Mouse (Mus musculus): ENCODE data around the gene Mvd. TPM values are rescaled to one million over a fixed set of nuclear protein-coding genes. Genes with fewer than 3 reads are reported as not detected.
A peak's percentile ranks its signal among the peaks of the same experiment; 100 is the strongest.

Gene Mvd
- polyA plus RNA-seq, 1 experiment from 2014 or later = 38.3 TPM

- Histone ChIP-seq H3K36me3 (ENCODE audit: control insufficient read depth, insufficient read depth, low read length) (peaks cover 4% of the 10 kb centered on the region), H3K4me3 (ENCODE audit: low read depth, low read length) (peak within 1 kb of the TSS; percentile 30), H3K9ac (replicated peaks; ENCODE audit: low read depth, low read length) (no peak within 1 kb of the TSS), H3K4me2 (replicated peaks; ENCODE audit: low read depth, low read length) (peak within 1 kb of the TSS; percentile 57), H3K27ac (ENCODE audit: low read length) (no peak within 1 kb of the TSS), H3K27me3 (ENCODE audit: control insufficient read depth, insufficient read depth, low read length) (peaks cover 17% of the 10 kb centered on the region), H3K4me1 (ENCODE audit: control insufficient read depth, insufficient read depth, low read length) (peaks cover 10% of the 10 kb centered on the region; the same call in 1 of the 2 replicates), H3K9me3 (ENCODE audit: control insufficient read depth, low read depth, low read length) (no peaks in the 10 kb centered on the region)
- peak; percentile 90 for ATAC-seq (ENCODE audit: insufficient number of reproducible peaks, insufficient read depth, low FRiP score, low read depth)
- 2% methylated on average over 56 of the region's 56 CpGs for WGBS
Observed at GRCm38 (mm10) chr8:122460524-122461472, 17.6 kb upstream of the Mvd start, which contains the start of gene Snai3. TSS of gene Snai3 (minus strand) at chr8:122460733.

GRCm38 (mm10) chr8:122459990-122460389, 16.8 kb upstream of the Mvd start:
- 26% methylated on average over 7 of the region's 7 CpGs for WGBS
- Histone ChIP-seq H3K36me3 (ENCODE audit: control insufficient read depth, insufficient read depth, low read length) (no peaks in the 10 kb centered on the region), H3K9me3 (ENCODE audit: control insufficient read depth, low read depth, low read length) (no peaks in the 10 kb centered on the region), H3K4me3 (ENCODE audit: low read depth, low read length) (peak overlapping the region; percentile 30; the same call in 1 of the 2 replicates), H3K4me1 (ENCODE audit: control insufficient read depth, insufficient read depth, low read length) (peaks cover 10% of the 10 kb centered on the region; the same call in 1 of the 2 replicates), H3K27ac (ENCODE audit: low read length) (no peak overlapping the region), H3K9ac (replicated peaks; ENCODE audit: low read depth, low read length) (no peak overlapping the region), H3K27me3 (ENCODE audit: control insufficient read depth, insufficient read depth, low read length) (peaks cover 17% of the 10 kb centered on the region), H3K4me2 (replicated peaks; ENCODE audit: low read depth, low read length) (peak overlapping the region; percentile 57)
- ATAC-seq (ENCODE audit: insufficient number of reproducible peaks, insufficient read depth, low FRiP score, low read depth) = no peak

GRCm38 (mm10) chr8:122459218-122459900, 16.1 kb upstream of the Mvd start:
- Histone ChIP-seq H3K36me3 (ENCODE audit: control insufficient read depth, insufficient read depth, low read length) (no peaks in the 10 kb centered on the region), H3K9ac (replicated peaks; ENCODE audit: low read depth, low read length) (no peak overlapping the region), H3K9me3 (ENCODE audit: control insufficient read depth, low read depth, low read length) (no peaks in the 10 kb centered on the region), H3K4me1 (ENCODE audit: control insufficient read depth, insufficient read depth, low read length) (peaks cover 10% of the 10 kb centered on the region; the same call in 1 of the 2 replicates), H3K4me3 (ENCODE audit: low read depth, low read length) (no peak overlapping the region), H3K27ac (ENCODE audit: low read length) (no peak overlapping the region), H3K27me3 (ENCODE audit: control insufficient read depth, insufficient read depth, low read length) (peaks cover 17% of the 10 kb centered on the region), H3K4me2 (replicated peaks; ENCODE audit: low read depth, low read length) (no peak overlapping the region)
- ATAC-seq (ENCODE audit: insufficient number of reproducible peaks, insufficient read depth, low FRiP score, low read depth) = no peak
- 51% methylated on average over 6 of the region's 6 CpGs for WGBS

GRCm38 (mm10) chr8:122457171-122457570, 13.9 kb upstream of the Mvd start:
- H3K4me1 ChIP-seq (ENCODE audit: control insufficient read depth, insufficient read depth, low read length) = peaks cover 10% of the 10 kb centered on the region; the same call in 1 of the 2 replicates
- H3K4me2 ChIP-seq (replicated peaks; ENCODE audit: low read depth, low read length) = no peak overlapping the region
- WGBS = 75% methylated on average over 11 of the region's 11 CpGs
- no peaks in the 10 kb centered on the region for H3K9me3 ChIP-seq (ENCODE audit: control insufficient read depth, low read depth, low read length)
- no peaks in the 10 kb centered on the region for H3K36me3 ChIP-seq (ENCODE audit: control insufficient read depth, insufficient read depth, low read length)
- H3K9ac ChIP-seq (replicated peaks; ENCODE audit: low read depth, low read length) = no peak overlapping the region
- no peak for ATAC-seq (ENCODE audit: insufficient number of reproducible peaks, insufficient read depth, low FRiP score, low read depth)
- peaks cover 17% of the 10 kb centered on the region for H3K27me3 ChIP-seq (ENCODE audit: control insufficient read depth, insufficient read depth, low read length)
- no peak overlapping the region for H3K4me3 ChIP-seq (ENCODE audit: low read depth, low read length)
- no peak overlapping the region for H3K27ac ChIP-seq (ENCODE audit: low read length)

- WGBS = 89% methylated on average over 6 of the region's 6 CpGs
- no peak for ATAC-seq (ENCODE audit: insufficient number of reproducible peaks, insufficient read depth, low FRiP score, low read depth)
Observed at GRCm38 (mm10) chr8:122454409-122454808, 11.2 kb upstream of the Mvd start.

GRCm38 (mm10) chr8:122452154-122452553, 8.9 kb upstream of the Mvd start:
- no peak for ATAC-seq (ENCODE audit: insufficient number of reproducible peaks, insufficient read depth, low FRiP score, low read depth)
- Histone ChIP-seq H3K9ac (replicated peaks; ENCODE audit: low read depth, low read length) (no peak overlapping the region), H3K36me3 (ENCODE audit: control insufficient read depth, insufficient read depth, low read length) (no peaks in the 10 kb centered on the region), H3K4me1 (ENCODE audit: control insufficient read depth, insufficient read depth, low read length) (no peaks in the 10 kb centered on the region), H3K4me2 (replicated peaks; ENCODE audit: low read depth, low read length) (no peak overlapping the region), H3K27ac (ENCODE audit: low read length) (no peak overlapping the region), H3K4me3 (ENCODE audit: low read depth, low read length) (no peak overlapping the region), H3K27me3 (ENCODE audit: control insufficient read depth, insufficient read depth, low read length) (no peaks in the 10 kb centered on the region), H3K9me3 (ENCODE audit: control insufficient read depth, low read depth, low read length) (no peaks in the 10 kb centered on the region)
- 73% methylated on average over 10 of the region's 10 CpGs for WGBS

More at GRCm38 (mm10) chr8:122454409-122454808, 11.2 kb upstream of the Mvd start:
- Histone ChIP-seq H3K27ac (ENCODE audit: low read length) (no peak overlapping the region), H3K27me3 (ENCODE audit: control insufficient read depth, insufficient read depth, low read length) (peaks cover 1% of the 10 kb centered on the region; the same call in 1 of the 2 replicates), H3K9ac (replicated peaks; ENCODE audit: low read depth, low read length) (no peak overlapping the region), H3K4me2 (replicated peaks; ENCODE audit: low read depth, low read length) (no peak overlapping the region), H3K9me3 (ENCODE audit: control insufficient read depth, low read depth, low read length) (no peaks in the 10 kb centered on the region), H3K4me3 (ENCODE audit: low read depth, low read length) (no peak overlapping the region), H3K36me3 (ENCODE audit: control insufficient read depth, insufficient read depth, low read length) (no peaks in the 10 kb centered on the region), H3K4me1 (ENCODE audit: control insufficient read depth, insufficient read depth, low read length) (no peaks in the 10 kb centered on the region)

- H3K9ac ChIP-seq (replicated peaks; ENCODE audit: low read depth, low read length) = no peak overlapping the region
- no peaks in the 10 kb centered on the region for H3K27me3 ChIP-seq (ENCODE audit: control insufficient read depth, insufficient read depth, low read length)
- no peaks in the 10 kb centered on the region for H3K4me1 ChIP-seq (ENCODE audit: control insufficient read depth, insufficient read depth, low read length)
- H3K4me2 ChIP-seq (replicated peaks; ENCODE audit: low read depth, low read length) = no peak overlapping the region
- H3K4me3 ChIP-seq (ENCODE audit: low read depth, low read length) = no peak overlapping the region
- H3K9me3 ChIP-seq (ENCODE audit: control insufficient read depth, low read depth, low read length) = no peaks in the 10 kb centered on the region
- no peak for ATAC-seq (ENCODE audit: insufficient number of reproducible peaks, insufficient read depth, low FRiP score, low read depth)
- no peak overlapping the region for H3K27ac ChIP-seq (ENCODE audit: low read length)
- 69% methylated on average over 7 of the region's 7 CpGs for WGBS
- H3K36me3 ChIP-seq (ENCODE audit: control insufficient read depth, insufficient read depth, low read length) = no peaks in the 10 kb centered on the region
Observed at GRCm38 (mm10) chr8:122451161-122451703, 8.0 kb upstream of the Mvd start.

GRCm38 (mm10) chr8:122445203-122445602, 2.0 kb upstream of the Mvd start:
- ATAC-seq (ENCODE audit: insufficient number of reproducible peaks, insufficient read depth, low FRiP score, low read depth) = no peak
- no peak overlapping the region for H3K27ac ChIP-seq (ENCODE audit: low read length)
- WGBS = 48% methylated on average over 3 of the region's 3 CpGs
- H3K4me3 ChIP-seq (ENCODE audit: low read depth, low read length) = no peak overlapping the region
- H3K9me3 ChIP-seq (ENCODE audit: control insufficient read depth, low read depth, low read length) = no peaks in the 10 kb centered on the region
- no peak overlapping the region for H3K9ac ChIP-seq (replicated peaks; ENCODE audit: low read depth, low read length)
- H3K27me3 ChIP-seq (ENCODE audit: control insufficient read depth, insufficient read depth, low read length) = no peaks in the 10 kb centered on the region
- peaks cover 16% of the 10 kb centered on the region for H3K4me1 ChIP-seq (ENCODE audit: control insufficient read depth, insufficient read depth, low read length)
- no peaks in the 10 kb centered on the region for H3K36me3 ChIP-seq (ENCODE audit: control insufficient read depth, insufficient read depth, low read length)
- peak overlapping the region; percentile 70; the same call in 1 of the 2 replicates for H3K4me2 ChIP-seq (replicated peaks; ENCODE audit: low read depth, low read length)
